In genomic region chr5:118591826-118592499, GRCm38 (mm10) we compare ENCODE assay signal across 7 mouse cellular contexts. TPM values are rescaled to one million over a fixed set of nuclear protein-coding genes. Genes with fewer than 3 reads are reported as not detected.
DNase-seq lines count a peak whose midpoint lies in the region; ATAC-seq and TF ChIP-seq lines count a peak whose summit lies in the region.

No protein-coding gene starts in this region.

- WGBS in kidney, embryonic 15.5 days, result 27% methylated on average over 11 of the region's 11 CpGs
- 29% methylated on average over 11 of the region's 11 CpGs for WGBS in embryonic facial prominence, embryonic 13.5 days
- 34% methylated on average over 11 of the region's 11 CpGs for WGBS in liver, embryonic 14.5 days (ENCODE audit: insufficient replicate concordance)

- H3K27me3 ChIP-seq in kidney, embryonic 15.5 days, result no peaks in the 10 kb centered on the region
- no peaks in the 10 kb centered on the region for H3K27me3 ChIP-seq in embryonic facial prominence, embryonic 13.5 days
- no peaks in the 10 kb centered on the region for H3K27me3 ChIP-seq in liver, embryonic 14.5 days (ENCODE audit: control insufficient read depth, insufficient read depth, low read length)

- no peaks in the 10 kb centered on the region for H3K9me3 ChIP-seq in kidney, embryonic 15.5 days (replicated peaks)
- no peaks in the 10 kb centered on the region for H3K9me3 ChIP-seq in embryonic facial prominence, embryonic 13.5 days
- no peaks in the 10 kb centered on the region for H3K9me3 ChIP-seq in liver, embryonic 14.5 days (ENCODE audit: control insufficient read depth, low read length)

- peaks cover 65% of the 10 kb centered on the region for H3K4me1 ChIP-seq in kidney, embryonic 15.5 days
- H3K4me1 ChIP-seq in embryonic facial prominence, embryonic 13.5 days, result peaks cover 64% of the 10 kb centered on the region
- H3K4me1 ChIP-seq in liver, embryonic 14.5 days (replicated peaks; ENCODE audit: control insufficient read depth in 2 of 2, insufficient read depth in 2 of 2, low read length in 1 of 2), result peaks cover 11 to 47% of the 10 kb centered on the region in 2 experiments

- TF ChIP-seq EP300 in liver, embryonic 14.5 days (IDR thresholded peaks at IDR 0.05; ENCODE audit: low read depth), result no peak

- H3K27ac ChIP-seq in kidney, embryonic 15.5 days, result peak overlapping the region; percentile 38
- no peak overlapping the region; the same call in 1 of the 2 replicates for H3K27ac ChIP-seq in embryonic facial prominence, embryonic 13.5 days
- no peak overlapping the region for H3K27ac ChIP-seq in liver, embryonic 14.5 days

- ATAC-seq in kidney, embryonic 15.5 days (replicated peaks; ENCODE audit: low FRiP score), result 0 out of 2 replicates have a peak, but pooled peaks have one; percentile 26
- ATAC-seq in embryonic facial prominence, embryonic 13.5 days (ENCODE audit: insufficient number of reproducible peaks, insufficient read depth, low FRiP score, low TSS enrichment, low read depth), result no peak
- ATAC-seq in liver, embryonic 14.5 days (ENCODE audit: insufficient read depth), result no peak

- H3K9ac ChIP-seq in kidney, embryonic 15.5 days, result no peak overlapping the region
- no peak overlapping the region for H3K9ac ChIP-seq in embryonic facial prominence, embryonic 13.5 days
- no peak overlapping the region for H3K9ac ChIP-seq in liver, embryonic 14.5 days (replicated peaks)

- 0 out of 2 replicates have a peak, but pooled peaks cover 4% of the 10 kb centered on the region for H3K36me3 ChIP-seq in kidney, embryonic 15.5 days
- H3K36me3 ChIP-seq in embryonic facial prominence, embryonic 13.5 days, result no peaks in the 10 kb centered on the region
- peaks cover 3% of the 10 kb centered on the region; the same call in 1 of the 2 replicates for H3K36me3 ChIP-seq in liver, embryonic 14.5 days (replicated peaks; ENCODE audit: control insufficient read depth, insufficient read depth, low read depth)

- TF ChIP-seq CTCF in liver, embryonic 14.5 days (IDR thresholded peaks at IDR 0.05; ENCODE audit: low read depth), result no peak

- intact Hi-C loops in left cerebral cortex, postnatal 25 days (cut with DNase I), result loop anchor here (5.0 kb wide), 1 partner anchor 165 kb away; no protein-coding TSS in a partner anchor

- H3K4me3 ChIP-seq in kidney, embryonic 15.5 days (replicated peaks), result no peak overlapping the region
- no peak overlapping the region for H3K4me3 ChIP-seq in embryonic facial prominence, embryonic 13.5 days
- no peak overlapping the region for H3K4me3 ChIP-seq in liver, embryonic 14.5 days (ENCODE audit: insufficient read depth in 1 of 2, low read depth in 2 of 2, low read length in 2 of 2)

- peak overlapping the region; percentile 38 for H3K4me2 ChIP-seq in kidney, embryonic 15.5 days
- peak overlapping the region; percentile 26 for H3K4me2 ChIP-seq in embryonic facial prominence, embryonic 13.5 days
- peak overlapping the region; percentile 9; the same call in 1 of the 2 replicates for H3K4me2 ChIP-seq in liver, embryonic 14.5 days (ENCODE audit: low read depth)

- no peak for DNase-seq in kidney, adult 18-20 months
- DNase-seq in liver, embryonic 14.5 days (ENCODE audit: low read depth in 3 of 3, low spot score in 3 of 3), result no peak
- peak; percentile 32 to 47 for DNase-seq in thymus, postnatal 10 days (ENCODE audit: low spot score in 2 of 2)
- no peak for DNase-seq in spleen, adult 18-20 months
- no peak for DNase-seq in left cerebral cortex, postnatal 25 days (ENCODE audit: low spot score in 2 of 2)

RNA-seq across cellular contexts. Expression of gene Med13l, which starts 31.5 kb away (rescaled TPM):
- 8.5 and 10.2 TPM in 2 replicates for polyA plus RNA-seq in kidney, embryonic 15.5 days (2015; fragmentation: Nextera tagmentation; extraction: Ambion mirVana)
- polyA plus RNA-seq in embryonic facial prominence, embryonic 13.5 days (2015; fragmentation: Nextera tagmentation; extraction: Ambion mirVana), result 16.6 and 19.4 TPM in 2 replicates
- 6.4 and 7.1 TPM in 2 replicates for polyA plus RNA-seq in liver, embryonic 14.5 days (2012; rRNA removed)
- 9.9 and 10.7 TPM in 2 replicates for polyA plus RNA-seq in liver, embryonic 14.5 days (2014; fragmentation: Nextera tagmentation; extraction: Ambion mirVana)
- 100 to 1,000 TPM; 101 to 104 TPM for total RNA-seq in left cerebral cortex, postnatal 25 days (2021)

Comparison
In these comparisons a context has a peak if more than half of its experiments do, and no peak if none do; other contexts are left out.
1. DNase-seq: peak in thymus, postnatal 10 days (2 of 2); none in kidney, adult 18-20 months (single experiment), liver, embryonic 14.5 days (0 of 3), spleen, adult 18-20 months (0 of 2) and left cerebral cortex, postnatal 25 days (0 of 2).
2. Peak in every context shown above with its lines, with median percentiles within 50 percentile points of each other: H3K4me2 ChIP-seq.